Mouse (Mus musculus): Measurements from ENCODE around the gene Trhde. TPM values are rescaled to one million over a fixed set of nuclear protein-coding genes. Genes with fewer than 3 reads are reported as not detected.
A peak's percentile ranks its signal among the peaks of the same experiment; 100 is the strongest.

Gene Trhde
- polyA plus RNA-seq (2015; fragmentation: Nextera tagmentation; extraction: Ambion mirVana), result 1.6 and 2.5 TPM in 2 replicates

GRCm38 (mm10) chr10:114802161-114802651, at the start of gene Trhde:
Gene Trhde, minus strand, starts transcription at chr10:114802307.
- H3K27me3 ChIP-seq, result peaks cover 55% of the 10 kb centered on the region
- H3K4me2 ChIP-seq (replicated peaks), result peak within 1 kb of the TSS; percentile 96
- peak within 1 kb of the TSS; percentile 70 for H3K9ac ChIP-seq
- peak within 1 kb of the TSS; percentile 66 for H3K4me3 ChIP-seq
- H3K36me3 ChIP-seq, result no peaks in the 10 kb centered on the region
- H3K27ac ChIP-seq, result no peak within 1 kb of the TSS
- WGBS, result 1% methylated on average over 30 of the region's 30 CpGs
- ATAC-seq (ENCODE audit: low FRiP score, low read depth), result no peak; the same call in 1 of the 2 replicates
- peaks cover 16% of the 10 kb centered on the region for H3K4me1 ChIP-seq
- no peaks in the 10 kb centered on the region for H3K9me3 ChIP-seq

GRCm38 (mm10) chr10:114841966-114842365, 39.9 kb upstream of the Trhde start:
- Histone ChIP-seq H3K9me3 (no peaks in the 10 kb centered on the region), H3K27me3 (no peaks in the 10 kb centered on the region), H3K9ac (no peak overlapping the region), H3K4me1 (no peaks in the 10 kb centered on the region), H3K36me3 (no peaks in the 10 kb centered on the region), H3K27ac (no peak overlapping the region), H3K4me2 (replicated peaks) (no peak overlapping the region), H3K4me3 (no peak overlapping the region)
- ATAC-seq (ENCODE audit: low FRiP score, low read depth), result no peak
- 92% methylated on average over 12 of the region's 12 CpGs for WGBS

GRCm38 (mm10) chr10:114841440-114841839, 39.3 kb upstream of the Trhde start:
- no peak for ATAC-seq (ENCODE audit: low FRiP score, low read depth)
- Histone ChIP-seq H3K4me2 (replicated peaks) (no peak overlapping the region), H3K36me3 (no peaks in the 10 kb centered on the region), H3K4me3 (no peak overlapping the region), H3K27ac (no peak overlapping the region), H3K4me1 (no peaks in the 10 kb centered on the region), H3K27me3 (no peaks in the 10 kb centered on the region), H3K9ac (no peak overlapping the region), H3K9me3 (no peaks in the 10 kb centered on the region)
- WGBS, result 64% methylated on average over 5 of the region's 5 CpGs

- no peaks in the 10 kb centered on the region for H3K9me3 ChIP-seq
- ATAC-seq (ENCODE audit: low FRiP score, low read depth), result no peak
- H3K27ac ChIP-seq, result no peak overlapping the region
- H3K36me3 ChIP-seq, result no peaks in the 10 kb centered on the region
- no peak overlapping the region for H3K4me3 ChIP-seq
- no peak overlapping the region for H3K4me2 ChIP-seq (replicated peaks)
- no peaks in the 10 kb centered on the region for H3K27me3 ChIP-seq
- H3K9ac ChIP-seq, result no peak overlapping the region
- WGBS, result 46% methylated on average over 7 of the region's 7 CpGs
- no peaks in the 10 kb centered on the region for H3K4me1 ChIP-seq
These were observed 29.2 kb upstream of the Trhde start for GRCm38 (mm10) chr10:114831313-114831712.

- WGBS, result 50% methylated on average over 3 of the region's 3 CpGs
- Histone ChIP-seq H3K27ac (no peak overlapping the region), H3K27me3 (peaks cover 8% of the 10 kb centered on the region), H3K4me1 (no peaks in the 10 kb centered on the region), H3K4me3 (no peak overlapping the region), H3K36me3 (no peaks in the 10 kb centered on the region), H3K4me2 (replicated peaks) (no peak overlapping the region), H3K9ac (no peak overlapping the region), H3K9me3 (no peaks in the 10 kb centered on the region)
- ATAC-seq (ENCODE audit: low FRiP score, low read depth), result no peak
These were observed 6.7 kb upstream of the Trhde start for GRCm38 (mm10) chr10:114808799-114809198.

GRCm38 (mm10) chr10:114805884-114806283, 3.8 kb upstream of the Trhde start:
- Histone ChIP-seq H3K36me3 (no peaks in the 10 kb centered on the region), H3K4me3 (no peak overlapping the region), H3K27ac (no peak overlapping the region), H3K27me3 (peaks cover 36% of the 10 kb centered on the region), H3K9me3 (no peaks in the 10 kb centered on the region), H3K4me2 (replicated peaks) (no peak overlapping the region), H3K9ac (no peak overlapping the region), H3K4me1 (peaks cover 6% of the 10 kb centered on the region)
- no peak for ATAC-seq (ENCODE audit: low FRiP score, low read depth)
- WGBS, result 32% methylated on average over 3 of the region's 3 CpGs

- no peak overlapping the region for H3K27ac ChIP-seq
- under 1% methylated on average over 66 of the region's 66 CpGs for WGBS
- peak; percentile 76 for ATAC-seq (ENCODE audit: low FRiP score, low read depth)
- no peaks in the 10 kb centered on the region for H3K9me3 ChIP-seq
- peaks cover 55% of the 10 kb centered on the region for H3K27me3 ChIP-seq
- H3K4me3 ChIP-seq, result peak overlapping the region; percentile 66
- H3K4me2 ChIP-seq (replicated peaks), result peak overlapping the region; percentile 96
- no peaks in the 10 kb centered on the region for H3K36me3 ChIP-seq
- H3K9ac ChIP-seq, result peak overlapping the region; percentile 70
- peaks cover 16% of the 10 kb centered on the region for H3K4me1 ChIP-seq
These were observed 498 bp downstream of the Trhde start for GRCm38 (mm10) chr10:114801457-114802160.

GRCm38 (mm10) chr10:114800331-114801304, 1.5 kb downstream of the Trhde start:
- Histone ChIP-seq H3K36me3 (no peaks in the 10 kb centered on the region), H3K9me3 (no peaks in the 10 kb centered on the region), H3K27me3 (peaks cover 55% of the 10 kb centered on the region), H3K4me2 (replicated peaks) (peak overlapping the region; percentile 96), H3K4me3 (peak overlapping the region; percentile 66), H3K9ac (peak overlapping the region; percentile 70), H3K27ac (no peak overlapping the region), H3K4me1 (peaks cover 16% of the 10 kb centered on the region)
- 7% methylated on average over 73 of the region's 75 CpGs for WGBS
- ATAC-seq (ENCODE audit: low FRiP score, low read depth), result peak; percentile 8

GRCm38 (mm10) chr10:114799481-114799880, 2.6 kb downstream of the Trhde start:
- Histone ChIP-seq H3K4me1 (peaks cover 16% of the 10 kb centered on the region), H3K27me3 (peaks cover 49% of the 10 kb centered on the region), H3K27ac (no peak overlapping the region), H3K9me3 (no peaks in the 10 kb centered on the region), H3K4me2 (replicated peaks) (peak overlapping the region; percentile 96), H3K36me3 (no peaks in the 10 kb centered on the region), H3K4me3 (no peak overlapping the region), H3K9ac (no peak overlapping the region)
- ATAC-seq (ENCODE audit: low FRiP score, low read depth), result no peak
- 87% methylated on average over 4 of the region's 4 CpGs for WGBS

- Histone ChIP-seq H3K36me3 (no peaks in the 10 kb centered on the region), H3K4me2 (replicated peaks) (no peak overlapping the region), H3K27ac (no peak overlapping the region), H3K9ac (no peak overlapping the region), H3K4me3 (no peak overlapping the region), H3K27me3 (peaks cover 46% of the 10 kb centered on the region), H3K4me1 (peaks cover 16% of the 10 kb centered on the region), H3K9me3 (no peaks in the 10 kb centered on the region)
- 28% methylated on average over 1 of the region's 1 CpGs for WGBS
- no peak for ATAC-seq (ENCODE audit: low FRiP score, low read depth)
These were observed 3.3 kb downstream of the Trhde start for GRCm38 (mm10) chr10:114798788-114799187.

GRCm38 (mm10) chr10:114798218-114798617, 3.9 kb downstream of the Trhde start:
- ATAC-seq (ENCODE audit: low FRiP score, low read depth), result no peak
- WGBS, result 32% methylated on average over 5 of the region's 5 CpGs
- H3K36me3 ChIP-seq, result no peaks in the 10 kb centered on the region
- peaks cover 42% of the 10 kb centered on the region for H3K27me3 ChIP-seq
- no peak overlapping the region for H3K4me3 ChIP-seq
- no peak overlapping the region for H3K27ac ChIP-seq
- no peak overlapping the region for H3K4me2 ChIP-seq (replicated peaks)
- H3K9ac ChIP-seq, result no peak overlapping the region
- peaks cover 16% of the 10 kb centered on the region for H3K4me1 ChIP-seq
- no peaks in the 10 kb centered on the region for H3K9me3 ChIP-seq

GRCm38 (mm10) chr10:114797664-114798063, 4.4 kb downstream of the Trhde start:
- Histone ChIP-seq H3K9ac (no peak overlapping the region), H3K27me3 (peaks cover 36% of the 10 kb centered on the region), H3K9me3 (no peaks in the 10 kb centered on the region), H3K4me1 (peaks cover 15% of the 10 kb centered on the region), H3K4me3 (no peak overlapping the region), H3K27ac (no peak overlapping the region), H3K4me2 (replicated peaks) (no peak overlapping the region), H3K36me3 (no peaks in the 10 kb centered on the region)
- ATAC-seq (ENCODE audit: low FRiP score, low read depth), result no peak
- 85% methylated on average over 1 of the region's 1 CpGs for WGBS

Measured in limb, embryonic 13.5 days (tissue).